Mouse (Mus musculus): ENCODE results near the gene Mapkbp1.

DNA sequence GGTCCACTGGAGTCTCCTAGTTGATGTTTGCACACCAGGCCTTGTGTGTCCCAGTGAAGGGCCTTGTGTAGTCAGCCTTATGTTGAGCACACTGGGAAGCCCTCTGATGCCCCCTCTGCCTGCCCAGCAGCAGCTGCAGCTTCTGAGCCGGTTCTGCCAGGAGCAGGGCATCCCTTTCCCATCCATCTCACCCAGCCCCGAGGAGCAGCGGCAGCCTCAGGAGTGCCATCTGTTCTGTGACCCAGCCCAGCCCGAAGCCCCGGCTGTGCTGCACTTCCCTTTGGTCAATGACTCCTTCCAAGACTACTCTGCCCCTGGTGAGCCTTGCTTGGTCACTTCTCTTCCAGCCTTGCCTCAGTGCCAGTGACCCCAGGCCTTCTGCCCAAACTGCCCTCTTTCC is 68.5 kb downstream of the Mapkbp1 start:
- TF ChIP-seq GATA1 (IDR thresholded peaks at IDR 0.05; ENCODE audit: borderline replicate concordance, low read length) (no peak), FLI1 (IDR thresholded peaks at IDR 0.05; ENCODE audit: low read length) (no peak)
